In the genomic region with DNA sequence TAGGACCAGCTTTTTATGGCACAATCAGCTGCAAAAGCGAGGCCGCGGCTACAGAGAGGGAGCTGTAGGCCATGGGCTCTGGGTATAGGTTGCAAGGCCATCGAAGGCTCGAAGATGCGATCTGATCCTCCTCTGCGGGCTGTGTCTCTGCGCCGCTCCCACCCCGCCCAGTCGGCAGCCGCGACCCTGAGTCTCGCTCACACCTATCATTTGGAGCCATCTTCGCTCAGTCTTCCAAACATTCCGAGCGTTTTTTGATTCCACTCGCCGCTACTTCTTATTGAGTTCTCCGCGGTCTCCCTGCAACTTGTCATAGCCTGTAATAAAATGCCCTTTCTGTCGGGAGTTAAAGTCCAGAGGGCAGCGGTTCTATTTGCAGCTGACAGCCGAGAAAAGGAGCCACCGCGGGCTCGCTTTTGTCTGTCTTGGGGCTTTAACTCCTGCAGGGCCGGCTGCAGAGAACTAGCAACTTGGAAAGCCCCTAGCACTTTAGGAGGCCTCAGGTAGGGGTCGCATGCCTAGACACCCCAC, we compare ENCODE assay signal across 9 mouse cellular contexts.
DNase-seq lines count a peak whose midpoint lies in the region; ATAC-seq and TF ChIP-seq lines count a peak whose summit lies in the region.
"Had no signal": no experiment of that assay in that cellular context is flagged by ENCODE, and none has a peak within 500 bp of the region (broad histone marks: within the 10 kb centered on the region; RNA-seq: fewer than 3 reads in every experiment).

No protein-coding gene starts in this region.

- 3% methylated on average over 29 of the region's 29 CpGs for WGBS in liver, adult 2 months
- WGBS in forebrain, embryonic 13.5 days = 1% methylated on average over 29 of the region's 29 CpGs
- under 1% methylated on average over 29 of the region's 29 CpGs for WGBS in neural tube, embryonic 14.5 days

- TF ChIP-seq POLR2A in liver, adult 2 months (IDR thresholded peaks at IDR 0.05; ENCODE audit: extremely low read depth, insufficient read depth, low read length) = no peak

- peak; percentile 52 for DNase-seq in liver, adult 2 months (ENCODE audit: extremely low read depth, low read depth, low spot score)
- no peak for DNase-seq in liver
- peak; percentile 43 to 55 for DNase-seq in kidney, postnatal 25 days
- DNase-seq in cerebellum, adult 11 months = no peak
- DNase-seq in left cerebral cortex, adult 8-10 months (ENCODE audit: low spot score in 2 of 2) = no peak
- no peak for DNase-seq in thymus, postnatal 36 days

- TF ChIP-seq CTCF in liver, adult 2 months (IDR thresholded peaks at IDR 0.05; ENCODE audit: low read depth, low read length) = no peak

- no peak overlapping the region for H3K27ac ChIP-seq in liver, adult 2 months (replicated peaks; ENCODE audit: insufficient read depth, low read depth, low read length)
- H3K27ac ChIP-seq in forebrain, embryonic 13.5 days = no peak overlapping the region
- no peak overlapping the region for H3K27ac ChIP-seq in neural tube, embryonic 14.5 days (ENCODE audit: low read depth, low read length)

- H3K27me3 ChIP-seq in liver, adult 2 months (ENCODE audit: control insufficient read depth, insufficient read depth, low read length) = peaks cover 8% of the 10 kb centered on the region; the same call in 1 of the 2 replicates
- peaks cover 89% of the 10 kb centered on the region for H3K27me3 ChIP-seq in forebrain, embryonic 13.5 days
- peaks cover 49% of the 10 kb centered on the region for H3K27me3 ChIP-seq in neural tube, embryonic 14.5 days (ENCODE audit: control insufficient read depth, insufficient read depth, low read length)
- H3K27me3 ChIP-seq: Patski had no signal

- peak overlapping the region; percentile 50 for H3K4me2 ChIP-seq in forebrain, embryonic 13.5 days
- H3K4me2 ChIP-seq in neural tube, embryonic 14.5 days (ENCODE audit: low read depth, low read length) = peak overlapping the region; percentile 27; the same call in 1 of the 2 replicates

- H3K9ac ChIP-seq in liver, adult 2 months (ENCODE audit: low read depth, low read length) = no peak overlapping the region
- H3K9ac ChIP-seq in forebrain, embryonic 13.5 days = no peak overlapping the region
- H3K9ac ChIP-seq in neural tube, embryonic 14.5 days (replicated peaks; ENCODE audit: low read depth, low read length) = no peak overlapping the region

- no peaks in the 10 kb centered on the region for H3K79me2 ChIP-seq in liver, adult 2 months (ENCODE audit: control insufficient read depth, insufficient read depth, low read length)

- H3K9me3 ChIP-seq in forebrain, embryonic 13.5 days (replicated peaks) = no peaks in the 10 kb centered on the region
- no peaks in the 10 kb centered on the region for H3K9me3 ChIP-seq in neural tube, embryonic 14.5 days (ENCODE audit: control insufficient read depth, low read length)

- peaks cover 3% of the 10 kb centered on the region; the same call in 1 of the 2 replicates for H3K4me1 ChIP-seq in liver, adult 2 months (ENCODE audit: control insufficient read depth, insufficient read depth, low read length)
- peaks cover 8% of the 10 kb centered on the region for H3K4me1 ChIP-seq in forebrain, embryonic 13.5 days
- no peaks in the 10 kb centered on the region for H3K4me1 ChIP-seq in neural tube, embryonic 14.5 days (ENCODE audit: control insufficient read depth, insufficient read depth, low read length)

- H3K4me3 ChIP-seq in liver, adult 2 months (ENCODE audit: insufficient read depth, low read depth, low read length) = no peak overlapping the region
- peak overlapping the region; percentile 24 for H3K4me3 ChIP-seq in forebrain, embryonic 13.5 days
- H3K4me3 ChIP-seq in neural tube, embryonic 14.5 days (ENCODE audit: low read depth, low read length) = peak overlapping the region; percentile 2; the same call in 1 of the 2 replicates

- no peak for ATAC-seq in forebrain, embryonic 13.5 days
- ATAC-seq in neural tube, embryonic 14.5 days (ENCODE audit: low read depth) = no peak
- ATAC-seq: Patski had no signal

- no peaks in the 10 kb centered on the region for H3K36me3 ChIP-seq in liver, adult 2 months (ENCODE audit: control insufficient read depth, insufficient read depth, low read length)
- no peaks in the 10 kb centered on the region for H3K36me3 ChIP-seq in forebrain, embryonic 13.5 days (ENCODE audit: poor library complexity, severe bottlenecking)
- H3K36me3 ChIP-seq in neural tube, embryonic 14.5 days (ENCODE audit: control insufficient read depth, insufficient read depth, low read length) = no peaks in the 10 kb centered on the region

Comparison
In these comparisons a context has a peak if more than half of its experiments do, and no peak if none do; other contexts are left out.
1. DNase-seq: peak in liver, adult 2 months (single experiment) and kidney, postnatal 25 days (2 of 2); none in liver (single experiment), cerebellum, adult 11 months (single experiment), left cerebral cortex, adult 8-10 months (0 of 2) and thymus, postnatal 36 days (0 of 2).